Comparison of ENCODE assay signal across 9 mouse cellular contexts in the genomic region with DNA sequence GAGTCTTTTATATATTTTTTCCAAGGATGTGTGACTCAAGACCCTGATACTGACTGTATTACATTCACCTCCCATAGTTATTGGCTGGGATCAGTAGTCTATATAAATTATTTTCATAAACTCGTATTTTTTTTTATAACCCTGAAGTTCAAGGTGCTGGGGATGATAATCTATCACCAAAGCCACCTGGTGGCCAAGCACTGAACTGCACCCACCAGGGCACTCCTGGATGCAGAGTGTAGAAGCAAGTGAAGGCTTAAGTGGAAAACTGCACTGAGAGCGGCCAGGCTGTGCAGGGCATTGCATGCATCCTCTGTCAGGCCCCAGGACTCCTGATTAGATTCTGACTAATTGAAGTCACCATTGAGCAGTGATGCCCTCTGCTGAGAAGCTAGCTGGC. TPM values are rescaled to one million over a fixed set of nuclear protein-coding genes. Genes with fewer than 3 reads are reported as not detected.
A peak's percentile ranks its signal among the peaks of the same experiment; 100 is the strongest.
DNase-seq lines count a peak whose midpoint lies in the region; ATAC-seq lines count a peak whose summit lies in the region.
"Had no signal": no experiment of that assay in that cellular context is flagged by ENCODE, and none has a peak within 500 bp of the region (broad histone marks: within the 10 kb centered on the region; RNA-seq: fewer than 3 reads in every experiment).

No protein-coding gene starts in this region.

- intact Hi-C loops in left cerebral cortex, postnatal 4 days (cut with DNase I): loop anchor here (10.0 kb wide), 1 partner anchor 92 kb away; no protein-coding TSS in a partner anchor

- no peak overlapping the region for H3K4me2 ChIP-seq in kidney, embryonic 15.5 days

- H3K4me1 ChIP-seq in kidney, embryonic 15.5 days: peaks cover 13% of the 10 kb centered on the region; the same call in 1 of the 2 replicates

- WGBS in kidney, embryonic 15.5 days: 47% methylated on average over 2 of the region's 2 CpGs

- no peaks in the 10 kb centered on the region for H3K36me3 ChIP-seq in kidney, embryonic 15.5 days

- peak; percentile 56 for DNase-seq in kidney, adult 18-20 months
- DNase-seq in R1 (ENCODE audit: low read depth, low spot score): peak; percentile 68
- DNase-seq in cerebellum, postnatal 14 days: peak; percentile 92 to 95
- DNase-seq in left cerebral cortex, postnatal 4 days: peak; percentile 89
- DNase-seq in natural killer cell, adult 2 months (ENCODE audit: low spot score in 2 of 2): peak; percentile 30 to 50
- DNase-seq in thymus, postnatal 25 days: peak; percentile 61

- H3K27me3 ChIP-seq in kidney, embryonic 15.5 days: peaks cover 49% of the 10 kb centered on the region

- H3K9ac ChIP-seq in kidney, embryonic 15.5 days: no peak overlapping the region

- no peak overlapping the region for H3K27ac ChIP-seq in kidney, embryonic 15.5 days
- H3K27ac ChIP-seq: macrophage had no signal

- no peaks in the 10 kb centered on the region for H3K9me3 ChIP-seq in kidney, embryonic 15.5 days (replicated peaks)

- no peak for ATAC-seq in kidney, embryonic 15.5 days (replicated peaks; ENCODE audit: low FRiP score)
- ATAC-seq in granulocyte monocyte progenitor cell, adult 5-6 weeks (replicated peaks; ENCODE audit: poor library complexity, severe bottlenecking): peak; percentile 38; the same call in 1 of the 2 replicates

- H3K4me3 ChIP-seq in kidney, embryonic 15.5 days (replicated peaks): no peak overlapping the region

RNA-seq across cellular contexts. Expression of gene Gm6588, which starts 21.9 kb away (rescaled TPM):
- not detected in 2 replicates for polyA plus RNA-seq in kidney, embryonic 15.5 days (2015; fragmentation: Nextera tagmentation; extraction: Ambion mirVana)
- total RNA-seq in granulocyte monocyte progenitor cell, adult 5-6 weeks (2014; fragmentation: Nextera tagmentation): not detected in 2 replicates
- not detected in 2 replicates for total RNA-seq in granulocyte monocyte progenitor cell, adult 5-6 weeks (2017)
- total RNA-seq in left cerebral cortex, postnatal 4 days (2021): not detected
- polyA plus RNA-seq: macrophage had no signal

RNA-seq across cellular contexts. Expression of gene Asphd2, which starts 32.6 kb away (rescaled TPM):
- polyA plus RNA-seq in kidney, embryonic 15.5 days (2015; fragmentation: Nextera tagmentation; extraction: Ambion mirVana): 6.9 and 8.1 TPM in 2 replicates
- not detected in 2 replicates for total RNA-seq in granulocyte monocyte progenitor cell, adult 5-6 weeks (2014; fragmentation: Nextera tagmentation)
- not detected in 2 replicates for total RNA-seq in granulocyte monocyte progenitor cell, adult 5-6 weeks (2017)
- total RNA-seq in left cerebral cortex, postnatal 4 days (2021): 100 to 1,000 TPM; 130 to 134 TPM
- polyA plus RNA-seq: macrophage had no signal

Comparison
In these comparisons a context has a peak if more than half of its experiments do, and no peak if none do; other contexts are left out.
1. DNase-seq: peak in every context shown above with its lines; median percentile 94 in cerebellum, postnatal 14 days; 89 in left cerebral cortex, postnatal 4 days; 68 in R1; 61 in thymus, postnatal 25 days; 56 in kidney, adult 18-20 months; 40 in natural killer cell, adult 2 months.
2. RNA of gene Asphd2, which starts 32.6 kb away (total RNA-seq): 130 to 134 TPM in left cerebral cortex, postnatal 4 days; not detected in granulocyte monocyte progenitor cell, adult 5-6 weeks; every median in the first group is over 100 times any median in the second.